Mouse (Mus musculus): ENCODE data around the gene Snrpd3. TPM values are rescaled to one million over a fixed set of nuclear protein-coding genes. Genes with fewer than 3 reads are reported as not detected.
"Not testable (repeated sequence)": the region's sequence is repeated elsewhere in the genome, so short reads cannot be mapped to it uniquely, and the experiment has no call there.

Gene Snrpd3
- total and polyA plus RNA-seq, 2 experiments from 2014 or later, result 17.2 to 137 TPM

DNA sequence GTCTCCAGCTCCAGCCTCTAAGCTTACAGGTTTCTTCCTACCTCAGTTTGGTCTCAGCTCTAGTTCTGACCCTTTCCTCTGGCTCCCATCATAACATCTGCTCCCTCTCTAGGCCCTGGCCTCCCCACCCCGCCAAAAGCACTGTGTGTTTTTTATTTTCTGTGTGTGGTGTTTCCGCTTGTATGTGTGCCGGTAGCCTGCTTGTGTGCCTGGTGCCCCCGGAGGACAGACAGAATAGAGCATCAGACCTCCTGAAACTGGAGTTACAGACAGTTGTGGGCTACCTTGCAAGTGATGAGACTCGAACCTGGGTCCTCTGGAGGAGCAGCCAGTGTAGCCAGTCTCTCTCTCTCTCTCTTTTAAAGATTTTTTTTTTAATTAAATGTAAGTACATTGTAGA is 49.0 kb downstream of the Snrpd3 start:
- Histone ChIP-seq H3K27ac (ENCODE audit: low read depth, low read length) (no peak overlapping the region), H3K9me3 (ENCODE audit: low read length) (no peaks in the 10 kb centered on the region), H3K4me2 (ENCODE audit: low read depth, low read length, poor library complexity, severe bottlenecking) (no peak overlapping the region), H3K4me3 (ENCODE audit: low read depth, low read length) (no peak overlapping the region), H3K9ac (replicated peaks; ENCODE audit: low read length, poor library complexity, severe bottlenecking) (no peak overlapping the region), H3K4me1 (ENCODE audit: insufficient read depth, low read length) (peaks cover 2% of the 10 kb centered on the region), H3K27me3 (ENCODE audit: insufficient read depth, low read length) (no peaks in the 10 kb centered on the region), H3K36me3 (ENCODE audit: insufficient read depth, low read length) (no peaks in the 10 kb centered on the region)
- peak; percentile 24 for TF ChIP-seq CTCF (IDR thresholded peaks at IDR 0.05)
- ATAC-seq (ENCODE audit: low FRiP score) (no peak), DNase-seq (ENCODE audit: low spot score) (no peak)
- 82% methylated on average over 5 of the region's 5 CpGs for WGBS

DNA sequence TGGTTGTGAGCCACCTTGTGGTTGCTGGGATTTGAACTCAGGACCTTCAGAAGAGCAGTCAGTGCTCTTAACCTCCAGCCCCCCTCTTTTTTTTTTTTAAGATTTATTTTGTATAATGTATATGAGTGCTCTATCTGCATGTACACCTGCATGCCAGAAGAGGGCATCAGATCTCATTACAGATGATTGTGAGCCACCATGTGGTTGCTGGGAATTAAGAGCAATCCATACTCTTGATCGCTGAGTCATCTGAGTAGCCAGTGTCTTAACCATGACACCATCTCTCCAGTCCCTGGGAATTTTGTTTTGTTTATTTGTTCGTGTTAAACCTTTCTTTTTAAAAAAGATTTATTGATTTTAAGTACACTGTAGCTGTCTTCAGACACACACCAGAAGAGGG is 49.4 kb downstream of the Snrpd3 start:
- H3K4me2 ChIP-seq (ENCODE audit: low read depth, low read length, poor library complexity, severe bottlenecking); H3K9me3 ChIP-seq (ENCODE audit: low read length); H3K4me3 ChIP-seq (ENCODE audit: low read depth, low read length); H3K4me1 ChIP-seq (ENCODE audit: insufficient read depth, low read length); ATAC-seq (ENCODE audit: low FRiP score); DNase-seq (ENCODE audit: low spot score); H3K9ac ChIP-seq (replicated peaks; ENCODE audit: low read length, poor library complexity, severe bottlenecking); H3K27me3 ChIP-seq (ENCODE audit: insufficient read depth, low read length); H3K27ac ChIP-seq (ENCODE audit: low read depth, low read length); H3K36me3 ChIP-seq (ENCODE audit: insufficient read depth, low read length): not testable (repeated sequence)
- WGBS, result 77% methylated on average over 2 of the region's 2 CpGs
- peak; percentile 35 for TF ChIP-seq CTCF (IDR thresholded peaks at IDR 0.05)

- Histone ChIP-seq H3K4me3 (ENCODE audit: low read depth, low read length) (no peak overlapping the region), H3K27ac (ENCODE audit: low read depth, low read length) (no peak overlapping the region), H3K4me1 (ENCODE audit: insufficient read depth, low read length) (no peaks in the 10 kb centered on the region), H3K27me3 (ENCODE audit: insufficient read depth, low read length) (no peaks in the 10 kb centered on the region), H3K9ac (replicated peaks; ENCODE audit: low read length, poor library complexity, severe bottlenecking) (no peak overlapping the region), H3K4me2 (ENCODE audit: low read depth, low read length, poor library complexity, severe bottlenecking) (no peak overlapping the region), H3K9me3 (ENCODE audit: low read length) (no peaks in the 10 kb centered on the region), H3K36me3 (ENCODE audit: insufficient read depth, low read length) (no peaks in the 10 kb centered on the region)
- DNase-seq (ENCODE audit: low spot score), result no peak
- 43% methylated on average over 5 of the region's 5 CpGs for WGBS
- TF ChIP-seq CTCF (IDR thresholded peaks at IDR 0.05), result no peak
- ATAC-seq (ENCODE audit: low FRiP score), result no peak
Measured at GRCm38 (mm10) chr10:75568029-75568428, 50.7 kb downstream of the Snrpd3 start.

- no peak overlapping the region for H3K4me2 ChIP-seq (ENCODE audit: low read depth, low read length, poor library complexity, severe bottlenecking)
- no peak for TF ChIP-seq CTCF (IDR thresholded peaks at IDR 0.05)
- H3K27me3 ChIP-seq (ENCODE audit: insufficient read depth, low read length), result no peaks in the 10 kb centered on the region
- ATAC-seq (ENCODE audit: low FRiP score) (no peak), DNase-seq (ENCODE audit: low spot score) (no peak)
- H3K9ac ChIP-seq (replicated peaks; ENCODE audit: low read length, poor library complexity, severe bottlenecking), result no peak overlapping the region
- H3K36me3 ChIP-seq (ENCODE audit: insufficient read depth, low read length), result no peaks in the 10 kb centered on the region
- no peak overlapping the region for H3K4me3 ChIP-seq (ENCODE audit: low read depth, low read length)
- H3K27ac ChIP-seq (ENCODE audit: low read depth, low read length), result no peak overlapping the region
- WGBS, result 8% methylated on average over 11 of the region's 11 CpGs
- H3K9me3 ChIP-seq (ENCODE audit: low read length), result no peaks in the 10 kb centered on the region
- H3K4me1 ChIP-seq (ENCODE audit: insufficient read depth, low read length), result no peaks in the 10 kb centered on the region
Measured at GRCm38 (mm10) chr10:75568441-75568840, 51.1 kb downstream of the Snrpd3 start.

- H3K36me3 ChIP-seq (ENCODE audit: insufficient read depth, low read length), result no peaks in the 10 kb centered on the region
- ATAC-seq (ENCODE audit: low FRiP score), result no peak
- H3K4me1 ChIP-seq (ENCODE audit: insufficient read depth, low read length), result no peaks in the 10 kb centered on the region
- no peak overlapping the region for H3K27ac ChIP-seq (ENCODE audit: low read depth, low read length)
- DNase-seq (ENCODE audit: low spot score), result no peak
- H3K4me2 ChIP-seq (ENCODE audit: low read depth, low read length, poor library complexity, severe bottlenecking), result no peak overlapping the region
- TF ChIP-seq CTCF (IDR thresholded peaks at IDR 0.05), result no peak
- no peak overlapping the region for H3K4me3 ChIP-seq (ENCODE audit: low read depth, low read length)
- 25% methylated on average over 4 of the region's 4 CpGs for WGBS
- no peaks in the 10 kb centered on the region for H3K27me3 ChIP-seq (ENCODE audit: insufficient read depth, low read length)
- no peak overlapping the region for H3K9ac ChIP-seq (replicated peaks; ENCODE audit: low read length, poor library complexity, severe bottlenecking)
- no peaks in the 10 kb centered on the region for H3K9me3 ChIP-seq (ENCODE audit: low read length)
Measured at GRCm38 (mm10) chr10:75568851-75569250, 51.5 kb downstream of the Snrpd3 start.

DNA sequence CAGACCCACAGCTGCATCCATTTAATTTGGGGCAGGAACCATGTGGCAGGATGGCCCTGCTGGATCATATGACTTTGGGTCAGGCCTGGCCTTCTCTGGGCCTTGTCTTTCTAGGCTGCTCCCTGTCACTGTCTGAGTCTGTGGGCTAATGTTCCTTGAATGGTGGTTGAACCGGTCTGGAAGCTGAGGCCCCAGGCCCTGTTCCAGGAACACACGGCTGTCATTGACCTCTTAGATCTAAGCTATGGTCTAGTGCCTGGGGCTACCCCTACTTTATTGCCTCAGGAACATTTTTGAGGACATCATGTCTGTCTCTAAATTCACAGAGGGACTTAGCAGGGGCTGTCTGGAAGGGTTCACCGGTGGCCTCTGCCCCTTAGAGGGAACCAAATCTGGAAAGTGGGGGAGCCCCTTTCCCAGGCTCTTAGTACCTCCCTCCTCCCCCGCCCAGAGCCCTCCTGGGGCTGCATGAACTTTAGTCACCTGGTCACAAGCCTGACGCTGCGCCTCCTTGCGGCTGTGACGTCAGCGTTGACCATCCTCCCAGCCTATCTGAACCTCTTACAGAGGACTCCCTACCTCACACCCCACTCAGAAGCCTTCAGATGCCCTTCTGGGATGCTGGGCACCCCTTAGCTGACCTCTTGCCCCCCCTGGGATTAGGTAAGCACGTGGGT is 53.8 kb downstream of the Snrpd3 start:
- Histone ChIP-seq H3K9me3 (ENCODE audit: low read length) (no peaks in the 10 kb centered on the region), H3K4me1 (ENCODE audit: insufficient read depth, low read length) (no peaks in the 10 kb centered on the region), H3K9ac (replicated peaks; ENCODE audit: low read length, poor library complexity, severe bottlenecking) (no peak overlapping the region), H3K27ac (ENCODE audit: low read depth, low read length) (no peak overlapping the region), H3K27me3 (ENCODE audit: insufficient read depth, low read length) (no peaks in the 10 kb centered on the region), H3K4me2 (ENCODE audit: low read depth, low read length, poor library complexity, severe bottlenecking) (no peak overlapping the region), H3K36me3 (ENCODE audit: insufficient read depth, low read length) (no peaks in the 10 kb centered on the region), H3K4me3 (ENCODE audit: low read depth, low read length) (no peak overlapping the region)
- DNase-seq (ENCODE audit: low spot score), result no peak
- no peak for TF ChIP-seq CTCF (IDR thresholded peaks at IDR 0.05)
- WGBS, result 34% methylated on average over 10 of the region's 10 CpGs
- no peak; the same call in 1 of the 2 replicates for ATAC-seq (ENCODE audit: low FRiP score)

Data from midbrain, postnatal 0 days (tissue).